Mouse (Mus musculus) T-helper 1 cell (primary cell): ENCODE data around the gene Ccdc28b.

ENCODE experiments used
- in situ Hi-C: fragments of 300-600 bp; cut with MboI, MseI; formaldehyde crosslinking; loops from one replicate; pipeline ENCODE4 v1.15.1; 2025; ENCODE audit warnings: high pct_unique_total_duplicates

Ccdc28b gene

GRCm38 (mm10) chr4:129585773-129586172 is 38.0 kb downstream of the Ccdc28b start:
- in situ Hi-C loops = no loop called here

- in situ Hi-C loops = no loop called here
These were observed 38.7 kb downstream of the Ccdc28b start for GRCm38 (mm10) chr4:129584884-129585608.

- in situ Hi-C loops = no loop called here
These were observed 39.4 kb downstream of the Ccdc28b start for GRCm38 (mm10) chr4:129584370-129584769.

GRCm38 (mm10) chr4:129582251-129582650 is 41.5 kb downstream of the Ccdc28b start:
- in situ Hi-C loops = no loop called here

- in situ Hi-C loops = no loop called here
These were observed 43.4 kb downstream of the Ccdc28b start for GRCm38 (mm10) chr4:129580347-129580746.

GRCm38 (mm10) chr4:129578466-129578865 is 45.3 kb downstream of the Ccdc28b start, which contains the start of gene Fam167b:
Gene Fam167b, minus strand, starts transcription at chr4:129578549.
- in situ Hi-C loops = no loop called here

- in situ Hi-C loops = no loop called here
These were observed 46.1 kb downstream of the Ccdc28b start for GRCm38 (mm10) chr4:129577688-129578087.

- in situ Hi-C loops = no loop called here
These were observed 46.8 kb downstream of the Ccdc28b start for GRCm38 (mm10) chr4:129576863-129577491.

GRCm38 (mm10) chr4:129575171-129575844 is 48.4 kb downstream of the Ccdc28b start:
- in situ Hi-C loops = no loop called here

- in situ Hi-C loops = no loop called here
These were observed 50.3 kb downstream of the Ccdc28b start, which contains the start of gene Lck for GRCm38 (mm10) chr4:129573430-129573829. Gene Lck, minus strand, starts transcription at chr4:129573641.

GRCm38 (mm10) chr4:129573093-129573370 is 50.7 kb downstream of the Ccdc28b start:
- in situ Hi-C loops = no loop called here

GRCm38 (mm10) chr4:129572236-129573092 is 51.3 kb downstream of the Ccdc28b start:
- in situ Hi-C loops = no loop called here

GRCm38 (mm10) chr4:129571551-129572084 is 52.1 kb downstream of the Ccdc28b start:
- in situ Hi-C loops = no loop called here

- in situ Hi-C loops = no loop called here
These were observed 53.7 kb downstream of the Ccdc28b start for GRCm38 (mm10) chr4:129570028-129570427.
